Mouse (Mus musculus) forebrain, embryonic 10.5 days (tissue): Measurements from ENCODE around the gene Hexim2. TPM values are rescaled to one million over a fixed set of nuclear protein-coding genes. Genes with fewer than 3 reads are reported as not detected.

Experiments used
- DNase-seq: peaks from one replicate; pipeline ENCODE4 v3.0.0-alpha.2; 2017; ENCODE audit warnings: low spot score; ENCODE audit errors: extremely low spot score
- H3K27ac ChIP-seq: fragments of 300-500 bp; sonication (generic); 2 replicates; pipeline ENCODE4 v1.5.1; 2016; ENCODE audit warnings: mild to moderate bottlenecking
- H3K27me3 ChIP-seq: fragments of 300-500 bp; sonication (generic); 2 replicates; pipeline ENCODE4 v1.6.1; 2016; ENCODE audit warnings: mild to moderate bottlenecking; ENCODE audit not compliant: poor library complexity, severe bottlenecking
- H3K36me3 ChIP-seq: fragments of 300-500 bp; sonication (generic); replicated peaks from 2 replicates; pipeline ENCODE4 v1.6.1; 2016; ENCODE audit warnings: mild to moderate bottlenecking, moderate library complexity
- H3K4me1 ChIP-seq: fragments of 300-500 bp; sonication (generic); 2 replicates; pipeline ENCODE4 v1.6.1; 2016
- H3K4me3 ChIP-seq: fragments of 300-500 bp; sonication (generic); 2 replicates; pipeline ENCODE4 v1.5.1; 2016; ENCODE audit warnings: mild to moderate bottlenecking, moderate library complexity
- H3K9me3 ChIP-seq: fragments of 300-500 bp; sonication (generic); 2 replicates; pipeline ENCODE4 v1.6.1; 2016; ENCODE audit warnings: mild to moderate bottlenecking, moderate library complexity
- WGBS: fragments of 180-500 bp; shearing (Covaris S2); methylation state at CpG from one replicate; pipeline ENCODE4 v1.1.7; 2016; 5-methylcytosine and 5-hydroxymethylcytosine counted together
- polyA plus RNA-seq: library from polyadenylated mRNA; unstranded; fragments of >200 nt; fragmentation: Nextera tagmentation; extraction: Ambion mirVana; gene quantifications from 2 replicates; pipeline ENCODE4 v1.2.1, GENCODE M21; 2016

Gene Hexim2
- polyA plus RNA-seq, 1 experiment from 2014 or later = 7.2 TPM

GRCm38 (mm10) chr11:103184891-103185290, 52.7 kb downstream of the Hexim2 start:
- Histone ChIP-seq H3K27ac (no peak overlapping the region), H3K36me3 (no peaks in the 10 kb centered on the region), H3K4me3 (no peak overlapping the region), H3K4me1 (no peaks in the 10 kb centered on the region), H3K27me3 (peaks cover 42% of the 10 kb centered on the region), H3K9me3 (no peaks in the 10 kb centered on the region)
- WGBS = 37% methylated on average over 2 of the region's 2 CpGs
- no peak for DNase-seq

Other genes starting within 250 kb of the Hexim2 start
- gene Fam187a, start 247.3 kb upstream of the Hexim2 start, polyA plus RNA-seq = 0.09 TPM in 1 of 2 replicates, not detected in the other
- gene Gfap, start 231.5 kb upstream of the Hexim2 start, polyA plus RNA-seq = 0.09 and 0.10 TPM in 2 replicates
- 14.5 and 15.5 TPM in 2 replicates for gene Kif18b, start 207.3 kb upstream of the Hexim2 start, polyA plus RNA-seq
- 2.6 and 2.8 TPM in 2 replicates for gene C1ql1, start 185.7 kb upstream of the Hexim2 start, polyA plus RNA-seq
- gene Nmt1, start 104.2 kb upstream of the Hexim2 start, polyA plus RNA-seq = 62.4 and 66.0 TPM in 2 replicates
- gene Dcakd, start 104.1 kb upstream of the Hexim2 start, polyA plus RNA-seq = 261 and 275 TPM in 2 replicates
- 1.5 and 1.7 TPM in 2 replicates for gene Plcd3, start 30.8 kb upstream of the Hexim2 start, polyA plus RNA-seq
- 6.6 and 7.5 TPM in 2 replicates for gene Acbd4, start 30.7 kb upstream of the Hexim2 start, polyA plus RNA-seq
- gene Hexim1, start 16.2 kb upstream of the Hexim2 start, polyA plus RNA-seq = 1.8 and 2.0 TPM in 2 replicates
- gene Fmnl1, start 38.7 kb downstream of the Hexim2 start, polyA plus RNA-seq = 0.47 and 0.81 TPM in 2 replicates
- 0.21 and 0.32 TPM in 2 replicates for gene 1700023F06Rik, start 76.1 kb downstream of the Hexim2 start, polyA plus RNA-seq
- gene Spata32, start 86.0 kb downstream of the Hexim2 start, polyA plus RNA-seq = not detected in 2 replicates
- 4.0 TPM in 2 replicates for gene Map3k14, start 135.0 kb downstream of the Hexim2 start, polyA plus RNA-seq
- 3.7 and 3.8 TPM in 2 replicates for gene Arhgap27, start 231.3 kb downstream of the Hexim2 start, polyA plus RNA-seq